Mouse (Mus musculus): ENCODE data around the gene Gm20489. TPM values are rescaled to one million over a fixed set of nuclear protein-coding genes. Genes with fewer than 3 reads are reported as not detected.

Gene Gm20489
- polyA plus RNA-seq, 1 experiment from 2014 or later, result not detected

DNA sequence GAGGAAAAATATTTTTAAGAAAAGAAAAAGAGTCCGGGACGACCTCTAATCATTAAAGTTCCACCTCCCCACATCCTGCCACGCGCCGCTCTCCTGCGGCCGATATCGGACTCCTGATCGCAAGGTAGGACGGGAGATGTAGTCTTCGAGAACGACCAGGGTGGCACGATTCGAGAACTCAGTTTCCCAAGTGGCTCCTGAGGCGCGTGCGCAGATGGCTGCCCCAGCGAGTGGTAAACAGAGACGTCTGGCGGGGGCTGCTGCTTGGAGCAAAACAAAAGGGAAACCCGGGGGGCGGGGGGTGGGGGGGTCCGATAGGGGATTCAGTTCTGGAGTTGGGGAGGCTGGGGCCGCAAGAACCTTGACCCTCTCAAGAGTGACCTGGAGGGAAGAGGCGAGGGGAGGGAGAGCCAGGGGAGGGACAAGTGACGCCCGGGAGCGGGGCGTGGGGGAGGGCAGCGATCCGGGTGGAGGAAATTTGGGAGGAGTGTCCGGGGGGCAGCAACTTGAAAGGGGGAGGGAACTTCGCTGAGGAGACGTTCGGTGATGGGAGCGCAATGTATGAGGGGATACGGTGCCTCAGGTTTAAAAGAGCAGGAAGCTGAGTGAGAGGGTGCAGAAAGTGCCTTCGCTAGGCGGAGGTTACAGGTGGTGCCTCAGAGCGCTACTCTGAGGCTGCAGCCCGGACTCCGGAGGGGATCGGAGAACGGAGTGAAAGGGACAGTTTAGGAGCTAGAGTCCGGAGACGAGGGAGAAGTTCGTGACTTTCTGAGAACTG lies 14.7 kb downstream of the Gm20489 start, which contains the start of gene Foxo4:
Gene Foxo4, plus strand, starts transcription at position 577 of the 778 bp plus-strand sequence.
- peak; percentile 96 for DNase-seq (ENCODE audit: low spot score)
- peak within 1 kb of the TSS; percentile 66 for H3K4me3 ChIP-seq
- H3K27me3 ChIP-seq (ENCODE audit: insufficient read depth, poor library complexity, severe bottlenecking), result peaks cover 9% of the 10 kb centered on the region; the same call in 1 of the 2 replicates
- H3K9me3 ChIP-seq, result no peaks in the 10 kb centered on the region
- peak within 1 kb of the TSS; percentile 86 for H3K27ac ChIP-seq
- 13% methylated on average over 47 of the region's 47 CpGs for WGBS
- H3K4me1 ChIP-seq, result peaks cover 9% of the 10 kb centered on the region; the same call in 1 of the 2 replicates
- H3K36me3 ChIP-seq, result peaks cover 7% of the 10 kb centered on the region

DNA sequence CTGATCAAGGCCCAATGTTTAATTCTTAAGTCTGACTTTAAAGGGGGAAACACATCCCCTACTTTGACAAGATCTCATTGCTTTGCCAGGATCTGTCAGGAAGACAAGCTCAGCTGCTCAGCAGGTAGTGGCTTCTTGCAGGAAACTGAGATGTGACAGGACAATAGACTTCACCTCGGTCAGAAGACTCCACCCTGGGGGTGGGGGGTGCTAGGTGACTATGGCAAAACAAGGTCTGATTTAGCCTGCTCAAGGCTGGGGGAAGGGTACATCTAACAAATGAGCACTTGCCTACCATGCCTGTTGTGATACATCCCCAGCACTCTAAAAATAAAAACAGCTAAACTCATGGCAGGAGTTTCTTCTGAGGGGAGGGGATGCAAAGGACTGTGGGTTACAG lies 23.8 kb downstream of the Gm20489 start:
- H3K36me3 ChIP-seq, result no peaks in the 10 kb centered on the region
- no peaks in the 10 kb centered on the region for H3K27me3 ChIP-seq (ENCODE audit: insufficient read depth, poor library complexity, severe bottlenecking)
- DNase-seq (ENCODE audit: low spot score), result no peak
- no peak overlapping the region for H3K4me3 ChIP-seq
- no peak overlapping the region for H3K27ac ChIP-seq
- no peaks in the 10 kb centered on the region for H3K4me1 ChIP-seq
- no peaks in the 10 kb centered on the region for H3K9me3 ChIP-seq
- 0% methylated on average over 1 of the region's 1 CpGs for WGBS

- peak overlapping the region; percentile 63 for H3K4me3 ChIP-seq
- H3K27me3 ChIP-seq (ENCODE audit: insufficient read depth, poor library complexity, severe bottlenecking), result peaks cover 17% of the 10 kb centered on the region; the same call in 1 of the 2 replicates
- H3K36me3 ChIP-seq, result no peaks in the 10 kb centered on the region
- no peaks in the 10 kb centered on the region for H3K9me3 ChIP-seq
- 32% methylated on average over 7 of the region's 7 CpGs for WGBS
- peak overlapping the region; percentile 59; the same call in 1 of the 2 replicates for H3K27ac ChIP-seq
- H3K4me1 ChIP-seq, result no peaks in the 10 kb centered on the region
- DNase-seq (ENCODE audit: low spot score), result no peak
Measured at GRCm38 (mm10) chrX:101222796-101223162, 46.0 kb downstream of the Gm20489 start.

DNA sequence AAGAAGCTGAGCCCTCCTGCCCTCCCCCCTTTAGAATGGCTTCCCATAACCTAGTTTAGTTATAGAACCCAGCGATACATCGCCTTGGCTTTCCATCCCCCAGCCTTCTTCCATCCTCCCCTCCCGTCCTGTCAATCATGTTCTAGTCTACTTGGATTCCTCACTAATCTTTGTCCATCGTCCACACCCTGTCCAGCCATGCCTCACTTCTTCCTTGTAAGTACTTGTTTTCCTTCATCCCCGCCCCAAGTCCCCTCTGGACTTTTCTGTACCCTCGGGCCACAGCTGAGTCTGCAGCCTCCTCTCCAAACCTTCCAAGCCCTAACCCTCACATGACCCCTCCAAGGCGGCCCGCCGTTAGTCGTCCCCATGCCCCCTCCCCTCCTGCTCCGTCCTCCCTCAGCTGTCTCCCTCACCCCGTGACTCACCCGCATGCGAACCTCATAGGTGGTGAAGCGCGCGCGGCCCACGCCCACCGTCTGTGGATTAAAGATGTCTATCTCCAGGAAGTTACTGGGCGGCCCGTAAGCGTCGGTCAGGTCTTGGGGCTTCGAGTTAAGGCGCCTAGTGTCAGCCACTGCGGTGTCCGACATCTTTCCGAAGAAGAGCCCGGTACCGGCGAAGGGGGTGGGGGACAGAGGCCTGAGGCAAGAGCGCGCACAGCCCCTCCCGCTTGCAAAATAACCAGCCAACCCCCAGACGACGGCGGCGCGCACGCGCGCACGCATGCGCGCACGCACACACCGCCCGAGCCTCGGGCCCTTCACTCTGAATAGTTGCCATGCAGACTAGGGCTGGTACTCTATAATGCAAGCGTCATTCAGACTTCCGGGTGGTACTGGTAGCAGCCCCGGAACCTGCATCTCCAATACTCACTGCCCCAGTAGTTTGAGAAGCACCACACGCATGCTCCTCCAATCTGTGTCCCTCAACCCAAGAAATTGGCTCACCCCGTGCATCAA lies 46.7 kb downstream of the Gm20489 start, which contains the start of gene Snx12:
Gene Snx12, minus strand, starts transcription at position 730 of the 962 bp plus-strand sequence.
- Histone ChIP-seq H3K36me3 (no peaks in the 10 kb centered on the region), H3K4me1 (no peaks in the 10 kb centered on the region), H3K4me3 (peak within 1 kb of the TSS; percentile 63), H3K9me3 (no peaks in the 10 kb centered on the region), H3K27me3 (ENCODE audit: insufficient read depth, poor library complexity, severe bottlenecking) (peaks cover 17% of the 10 kb centered on the region; the same call in 1 of the 2 replicates), H3K27ac (peak within 1 kb of the TSS; percentile 89)
- 17% methylated on average over 55 of the region's 55 CpGs for WGBS
- DNase-seq (ENCODE audit: low spot score), result peak; percentile 91

Other genes starting within 250 kb of the Gm20489 start
- gene Tex11, start 209.4 kb downstream of the Gm20489 start, polyA plus RNA-seq (2016; fragmentation: Nextera tagmentation; extraction: Ambion mirVana), result 0.15 and 0.31 TPM in 2 replicates
- 0.92 and 1.4 TPM in 2 replicates for gene Slc7a3, start 183.0 kb downstream of the Gm20489 start, polyA plus RNA-seq (2016; fragmentation: Nextera tagmentation; extraction: Ambion mirVana)
- 56.4 and 56.9 TPM in 2 replicates for gene Snx12, start 46.5 kb downstream of the Gm20489 start, polyA plus RNA-seq (2016; fragmentation: Nextera tagmentation; extraction: Ambion mirVana)
- 2.4 and 2.6 TPM in 2 replicates for gene Foxo4, start 14.5 kb downstream of the Gm20489 start, polyA plus RNA-seq (2016; fragmentation: Nextera tagmentation; extraction: Ambion mirVana)
- gene Gm614, start 5.0 kb downstream of the Gm20489 start, polyA plus RNA-seq (2016; fragmentation: Nextera tagmentation; extraction: Ambion mirVana), result not detected in 2 replicates
- gene Il2rg, start 768 bp downstream of the Gm20489 start, polyA plus RNA-seq (2016; fragmentation: Nextera tagmentation; extraction: Ambion mirVana), result 12.5 and 13.2 TPM in 2 replicates
- gene Med12, start 5.0 kb upstream of the Gm20489 start, polyA plus RNA-seq (2016; fragmentation: Nextera tagmentation; extraction: Ambion mirVana), result 29.4 and 29.7 TPM in 2 replicates
- gene Nlgn3, start 30.1 kb upstream of the Gm20489 start, polyA plus RNA-seq (2016; fragmentation: Nextera tagmentation; extraction: Ambion mirVana), result 2.2 and 2.4 TPM in 2 replicates
- 0.43 and 6.9 TPM in 2 replicates for gene Gjb1, start 107.4 kb upstream of the Gm20489 start, polyA plus RNA-seq (2016; fragmentation: Nextera tagmentation; extraction: Ambion mirVana)
- 30.3 and 31.5 TPM in 2 replicates for gene Zmym3, start 151.8 kb upstream of the Gm20489 start, polyA plus RNA-seq (2016; fragmentation: Nextera tagmentation; extraction: Ambion mirVana)
- 350 and 419 TPM in 2 replicates for gene Nono, start 160.3 kb upstream of the Gm20489 start, polyA plus RNA-seq (2016; fragmentation: Nextera tagmentation; extraction: Ambion mirVana)
- gene Itgb1bp2, start 180.1 kb upstream of the Gm20489 start, polyA plus RNA-seq (2016; fragmentation: Nextera tagmentation; extraction: Ambion mirVana), result 52.2 and 78.0 TPM in 2 replicates